Mouse (Mus musculus): ENCODE results near the gene Prlh. TPM values are rescaled to one million over a fixed set of nuclear protein-coding genes. Genes with fewer than 3 reads are reported as not detected.

Gene Prlh
- total RNA-seq (2021): not detected
- long read RNA-seq, experiment 1: 0 reads
- long read RNA-seq, experiment 2, partial matches to known transcripts: 0 of 1 reads
- long read RNA-seq, experiment 2, other reads (novel, unspliced or antisense): 1 of 1 reads

- no peak for DNase-seq
Observed at GRCm38 (mm10) chr1:90952808-90953207, at the start of gene Prlh. Gene Prlh (plus strand): TSS chr1:90953108.

- DNase-seq: no peak
Observed at GRCm38 (mm10) chr1:90903211-90903945, 49.5 kb upstream of the Prlh start.

DNA sequence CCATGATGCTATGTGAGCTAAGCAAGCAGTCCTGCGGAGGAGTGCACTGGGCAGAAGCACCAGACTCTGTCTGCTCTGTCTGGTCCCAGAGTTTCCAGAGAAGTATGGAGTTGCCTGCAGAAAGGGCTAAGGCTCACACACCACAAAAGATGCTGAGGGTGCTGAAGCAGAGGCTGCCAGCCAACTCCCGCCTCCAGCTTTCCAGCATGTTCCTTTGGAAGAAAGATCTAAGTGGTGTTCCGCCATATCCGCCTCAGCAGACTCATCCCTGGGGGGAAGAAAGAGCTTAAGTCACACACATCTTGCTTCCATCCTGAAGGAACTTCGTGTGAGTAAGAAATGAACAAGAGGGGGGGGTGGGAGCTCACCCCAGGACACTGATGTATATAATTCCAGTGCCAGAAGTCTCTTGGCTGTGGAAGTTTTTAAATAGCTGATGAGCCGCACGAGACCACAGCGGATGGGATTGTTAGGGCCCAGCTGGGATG, 48.9 kb upstream of the Prlh start:
- DNase-seq: no peak

- no peak for DNase-seq
Observed at GRCm38 (mm10) chr1:90904729-90905404, 48.0 kb upstream of the Prlh start.

DNA sequence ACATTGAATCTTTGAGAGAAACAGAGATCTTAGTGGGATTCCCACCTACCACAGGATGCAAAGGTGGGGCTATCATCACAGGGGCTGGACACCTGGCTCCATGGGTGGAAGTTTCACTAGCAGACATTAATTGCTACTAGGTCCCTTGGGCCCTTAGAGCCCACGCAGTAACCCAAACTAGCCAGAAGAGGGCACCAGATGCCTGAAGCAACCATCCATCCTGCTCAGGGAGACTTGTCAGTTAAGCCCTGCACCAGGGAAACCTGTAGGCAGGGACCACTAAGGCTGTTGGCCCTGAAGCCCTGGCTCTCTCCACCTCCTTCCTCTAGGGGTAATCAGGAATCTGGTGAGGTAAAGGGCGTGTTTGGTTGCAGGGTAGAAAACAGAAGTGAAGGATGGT, 46.6 kb upstream of the Prlh start:
- peak; percentile 49 to 60 for DNase-seq

DNA sequence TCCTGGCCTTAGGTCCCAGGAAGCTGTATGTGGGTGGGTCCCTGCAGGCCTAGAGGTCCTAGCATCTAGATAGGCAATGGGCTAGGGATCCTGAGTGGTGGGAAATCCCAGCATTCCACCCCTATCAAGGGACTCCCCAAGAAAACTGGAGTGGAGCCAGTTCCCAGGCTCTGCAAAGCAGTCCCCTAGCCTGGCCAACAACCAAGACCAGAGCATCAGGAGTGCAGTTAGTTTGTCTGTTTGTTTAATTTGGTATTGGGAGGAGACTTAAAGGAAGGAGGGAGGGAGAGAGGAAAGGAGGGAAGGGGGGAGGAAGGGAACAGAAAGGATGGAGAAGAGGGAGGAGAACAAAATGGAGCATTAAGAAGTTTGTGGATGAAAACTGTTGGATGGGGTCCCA, 43.7 kb upstream of the Prlh start:
- peak in 1 of 2 experiments; percentile 44 for DNase-seq

GRCm38 (mm10) chr1:90909631-90910152, 43.2 kb upstream of the Prlh start:
- peak; percentile 86 to 88 for DNase-seq

GRCm38 (mm10) chr1:90913231-90913630, 39.7 kb upstream of the Prlh start:
- DNase-seq: no peak

- DNase-seq: peak; percentile 51 to 68
Observed at GRCm38 (mm10) chr1:90914948-90915569, 37.8 kb upstream of the Prlh start, which contains the start of gene Mlph. Gene Mlph (plus strand): TSS chr1:90915085.

DNA sequence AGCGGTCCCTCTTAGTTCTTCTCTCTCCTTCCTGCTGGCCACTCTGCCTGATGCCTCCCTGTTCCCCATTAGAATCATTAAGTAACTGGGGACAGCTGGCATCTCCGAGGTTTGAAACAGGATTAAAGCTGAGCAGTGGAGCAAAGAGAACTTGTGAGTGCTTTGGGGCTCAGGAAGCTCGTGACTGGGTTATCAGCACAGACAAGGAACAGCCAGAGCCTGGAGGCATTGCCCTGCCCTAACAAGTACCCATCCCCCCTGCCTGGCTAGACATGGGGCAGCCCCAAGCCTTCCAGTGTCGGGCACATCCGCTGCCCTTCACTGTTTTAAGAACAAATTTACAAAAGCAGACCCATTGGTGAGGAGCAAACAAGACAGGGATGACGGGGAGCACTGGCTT, 35.4 kb upstream of the Prlh start:
- DNase-seq: no peak

GRCm38 (mm10) chr1:90921687-90922086, 31.2 kb upstream of the Prlh start:
- no peak for DNase-seq

DNA sequence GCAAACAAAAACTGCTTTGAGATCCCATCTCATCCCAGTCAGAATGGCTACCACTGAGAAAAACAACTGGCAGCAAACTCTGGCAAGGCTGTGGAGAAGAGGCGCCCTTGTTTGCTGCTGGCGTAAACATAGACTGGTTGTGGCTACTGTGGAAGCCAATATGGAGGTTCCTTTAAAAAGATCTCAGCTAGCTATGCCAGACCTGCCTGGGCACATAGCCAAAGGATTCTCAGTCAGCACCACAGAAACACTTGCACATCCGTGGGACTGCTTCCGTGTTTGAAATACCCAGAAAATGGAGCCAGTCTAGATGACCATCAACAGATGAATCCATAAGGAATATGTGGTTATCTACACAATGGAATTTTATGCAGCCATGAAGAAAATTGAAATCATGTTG, 26.9 kb upstream of the Prlh start:
- DNase-seq: no peak

DNA sequence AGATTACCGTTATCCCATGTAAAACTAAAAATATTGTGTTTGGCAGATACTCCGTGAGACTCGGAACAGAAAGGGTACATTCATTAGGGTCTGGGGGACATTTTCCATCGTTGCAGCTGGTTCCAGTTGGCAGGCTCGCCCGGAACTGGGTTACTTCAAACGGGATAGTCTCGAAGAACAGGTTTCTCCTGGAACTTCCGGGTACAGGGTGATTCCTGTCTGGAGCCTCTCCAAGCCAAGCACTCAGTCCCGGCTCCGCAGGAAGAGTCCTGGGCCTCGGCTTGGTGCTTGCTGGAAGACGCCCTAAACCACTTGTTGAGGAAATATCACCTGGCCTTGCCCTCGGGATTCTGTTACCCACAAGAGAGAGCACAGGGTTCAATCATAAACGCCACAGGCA, 25.6 kb upstream of the Prlh start:
- DNase-seq: no peak

DNA sequence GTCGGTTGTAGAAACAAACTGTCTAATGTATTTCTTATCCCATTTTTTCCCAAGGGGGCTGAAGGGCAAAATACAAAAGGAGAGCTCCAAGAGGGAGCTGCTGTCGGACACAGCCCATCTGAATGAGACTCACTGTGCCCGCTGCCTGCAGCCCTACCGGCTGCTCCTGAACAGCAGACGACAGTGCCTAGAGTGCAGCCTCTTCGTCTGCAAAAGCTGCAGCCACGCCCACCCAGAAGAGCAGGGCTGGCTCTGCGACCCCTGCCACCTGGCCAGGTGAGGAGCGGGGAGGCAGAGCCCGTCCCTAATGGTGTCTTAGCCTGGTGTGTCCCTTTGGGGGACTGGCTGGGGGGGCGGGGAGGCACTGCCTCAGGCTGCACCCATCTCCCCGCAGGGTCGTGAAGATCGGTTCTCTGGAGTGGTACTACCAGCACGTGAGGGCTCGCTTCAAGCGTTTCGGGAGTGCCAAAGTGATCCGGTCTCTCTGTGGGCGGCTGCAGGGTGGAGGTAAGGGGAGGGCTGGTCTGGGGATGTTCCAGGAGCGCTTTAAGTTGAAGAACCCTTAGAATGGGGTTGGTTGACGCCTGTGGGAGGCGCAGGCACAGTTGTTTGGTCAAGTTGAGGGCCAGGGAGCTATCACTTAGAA, 24.9 kb upstream of the Prlh start:
- DNase-seq: no peak

GRCm38 (mm10) chr1:90928575-90928934, 24.4 kb upstream of the Prlh start:
- DNase-seq: peak; percentile 85 to 87

DNA sequence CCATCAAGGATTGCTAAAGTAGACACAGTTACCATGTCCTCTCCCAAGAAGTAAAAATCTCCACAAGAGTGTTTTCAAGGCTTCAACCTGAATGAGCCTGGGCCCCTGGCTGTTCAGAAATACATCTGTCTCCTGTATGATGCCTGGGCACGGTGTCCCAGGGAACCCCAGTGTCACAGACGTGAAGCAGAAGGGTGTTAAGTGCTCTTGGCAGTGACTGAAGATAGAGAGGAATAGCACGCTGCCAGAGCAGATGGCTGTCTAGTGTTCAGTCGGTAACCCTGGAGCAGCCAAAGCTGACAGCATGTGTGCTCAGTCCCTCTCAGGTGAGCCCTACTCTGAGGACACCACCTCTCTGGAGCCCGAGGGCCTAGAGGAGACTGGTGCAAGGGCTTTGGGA, 19.9 kb upstream of the Prlh start:
- DNase-seq: no peak

DNA sequence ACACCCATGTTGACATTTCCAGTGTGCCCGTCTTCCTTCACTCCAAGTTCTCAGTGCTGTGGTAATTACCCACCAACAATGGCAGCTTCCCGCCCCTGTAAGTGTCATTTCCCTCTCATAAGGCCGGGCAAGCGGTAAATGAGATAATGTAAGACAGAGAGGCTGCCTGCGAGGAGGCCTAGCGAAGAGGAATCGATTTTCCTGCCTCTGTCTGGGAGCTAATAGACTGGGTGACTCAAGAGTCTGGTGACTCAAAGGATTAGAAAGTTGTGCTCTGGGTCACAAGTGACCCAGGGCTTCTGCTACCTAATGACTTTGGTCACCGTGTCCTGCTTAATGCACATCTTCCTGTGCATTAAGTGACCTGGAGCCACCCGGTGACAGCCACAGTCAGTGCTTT, 15.9 kb upstream of the Prlh start:
- no peak for DNase-seq

- DNase-seq: no peak
Observed at GRCm38 (mm10) chr1:90939980-90940379, 12.9 kb upstream of the Prlh start.

DNA sequence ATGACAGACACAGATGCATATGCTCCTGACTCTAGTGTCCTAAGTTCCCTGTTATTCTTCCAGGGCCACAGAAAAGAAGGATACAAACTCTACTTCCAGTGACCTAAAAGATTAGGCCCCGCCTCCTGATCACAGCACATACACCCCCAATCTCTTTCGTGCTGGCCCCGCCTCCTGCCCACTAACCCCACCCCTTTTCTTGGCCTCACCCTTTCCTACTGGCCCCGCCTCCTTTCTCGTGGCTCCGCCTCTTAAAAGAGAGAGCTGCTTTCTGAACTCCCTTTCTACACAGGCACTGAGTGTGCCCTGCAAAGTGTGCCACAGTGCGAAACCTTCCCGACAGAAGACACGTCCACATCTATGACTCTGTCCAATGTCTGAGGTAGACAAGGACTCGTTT, 7.7 kb upstream of the Prlh start:
- no peak for DNase-seq

- DNase-seq: no peak
Observed at GRCm38 (mm10) chr1:90947252-90947651, 5.7 kb upstream of the Prlh start.

DNA sequence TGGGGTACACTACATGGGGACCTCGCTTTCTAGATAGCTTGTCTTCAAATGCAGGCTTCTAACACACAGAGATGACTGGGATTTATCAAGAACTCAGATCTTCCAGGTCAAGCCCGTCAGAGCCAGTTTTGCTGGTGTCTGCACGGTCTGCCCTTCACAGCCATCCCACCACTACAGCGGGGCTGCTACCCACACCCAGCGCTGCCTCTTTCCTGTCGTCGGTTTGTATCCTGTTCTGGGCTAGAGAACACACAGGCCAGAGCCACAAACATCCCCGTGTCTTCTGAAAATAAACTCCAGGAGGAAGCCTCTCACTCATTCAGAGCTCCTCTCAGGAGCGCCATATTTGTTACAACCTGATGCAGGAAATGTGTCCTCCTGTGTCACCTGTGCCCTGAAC, 3.6 kb upstream of the Prlh start:
- DNase-seq: no peak

GRCm38 (mm10) chr1:90951670-90952069, 1.2 kb upstream of the Prlh start:
- no peak for DNase-seq
